Mouse (Mus musculus) bone marrow macrophage, adult 2 months (primary cell): ENCODE measurements around the gene Cep112. TPM values are rescaled to one million over a fixed set of nuclear protein-coding genes. Genes with fewer than 3 reads are reported as not detected.

ENCODE experiments used
- H3K27ac ChIP-seq: 2 replicates; pipeline ENCODE4 v1.5.1; 2012; ENCODE audit warnings: low read depth, low read length; ENCODE audit not compliant: insufficient read depth
- H3K4me1 ChIP-seq: 2 replicates; pipeline ENCODE4 v1.6.1; 2012; ENCODE audit warnings: low read length; ENCODE audit not compliant: control insufficient read depth, insufficient read depth
- H3K4me3 ChIP-seq: 2 replicates; pipeline ENCODE4 v1.5.1; 2012; ENCODE audit warnings: mild to moderate bottlenecking, low read length, moderate library complexity; ENCODE audit not compliant: insufficient read depth
- CTCF ChIP-seq: IDR thresholded peaks from 2 replicates; pipeline ENCODE4 v1.5.1; 2012; ENCODE audit warnings: low read depth, mild to moderate bottlenecking, low read length, moderate library complexity
- POLR2A ChIP-seq: IDR thresholded peaks from 2 replicates; pipeline ENCODE4 v1.6.1; 2012; ENCODE audit warnings: mild to moderate bottlenecking, low read depth, low read length, borderline replicate concordance
- polyA plus RNA-seq: library from polyadenylated mRNA; stranded (reverse); fragments of >200 nt; gene quantifications from 2 replicates; pipeline ENCODE4 v1.2.4, GENCODE M21; 2012; ENCODE audit not compliant: missing spikeins, insufficient read depth, insufficient read length

Cep112 gene
- polyA plus RNA-seq, 1 experiment, result 5.0 TPM

DNA sequence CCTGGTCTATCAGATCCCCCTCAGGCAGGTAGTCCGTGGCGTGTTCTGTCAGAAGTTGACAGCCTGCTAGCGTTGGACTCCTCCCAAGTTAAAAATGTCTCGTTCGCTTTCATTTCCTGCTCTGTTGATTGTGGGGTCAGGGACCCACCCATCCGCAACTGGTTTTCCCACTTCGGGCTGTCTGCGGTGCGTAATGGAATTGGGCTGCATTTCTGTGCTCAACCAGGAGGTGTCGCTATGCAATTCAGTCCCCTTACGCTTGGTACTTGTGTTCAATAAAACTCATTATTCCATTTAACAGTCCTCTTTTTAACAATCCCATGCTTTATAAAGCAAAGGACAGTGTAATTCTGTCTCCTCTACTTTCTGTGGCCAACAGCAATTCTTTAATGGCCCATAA, 464.1 kb downstream of the Cep112 start:
- Histone ChIP-seq H3K4me1 (no peaks in the 10 kb centered on the region), H3K4me3 (no peak overlapping the region), H3K27ac (no peak overlapping the region)
- peak; percentile 8; the same call in 1 of the 2 replicates for TF ChIP-seq CTCF
- TF ChIP-seq POLR2A, result no peak

DNA sequence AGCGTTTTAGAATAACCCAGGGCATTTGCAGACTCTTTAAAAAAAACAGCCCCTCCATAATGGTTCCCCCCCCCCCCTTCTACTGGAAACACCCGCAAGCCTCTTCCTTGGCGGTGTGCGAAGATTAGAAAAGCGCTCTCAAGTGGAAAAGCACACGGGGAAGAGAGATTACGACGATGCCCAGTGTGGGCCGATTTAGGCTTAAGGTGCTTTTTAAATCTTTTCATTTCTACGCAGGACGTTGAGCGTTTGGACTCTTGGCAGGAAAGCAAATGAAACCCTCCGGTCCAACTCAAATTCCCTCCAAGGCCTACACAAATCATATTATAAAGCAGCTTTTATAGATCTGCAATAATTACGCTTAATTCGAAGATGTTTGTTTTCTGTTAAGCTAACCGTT, 465.6 kb downstream of the Cep112 start:
- no peaks in the 10 kb centered on the region for H3K4me1 ChIP-seq
- TF ChIP-seq CTCF (no peak), POLR2A (no peak)
- H3K27ac ChIP-seq, result no peak overlapping the region
- no peak overlapping the region for H3K4me3 ChIP-seq

DNA sequence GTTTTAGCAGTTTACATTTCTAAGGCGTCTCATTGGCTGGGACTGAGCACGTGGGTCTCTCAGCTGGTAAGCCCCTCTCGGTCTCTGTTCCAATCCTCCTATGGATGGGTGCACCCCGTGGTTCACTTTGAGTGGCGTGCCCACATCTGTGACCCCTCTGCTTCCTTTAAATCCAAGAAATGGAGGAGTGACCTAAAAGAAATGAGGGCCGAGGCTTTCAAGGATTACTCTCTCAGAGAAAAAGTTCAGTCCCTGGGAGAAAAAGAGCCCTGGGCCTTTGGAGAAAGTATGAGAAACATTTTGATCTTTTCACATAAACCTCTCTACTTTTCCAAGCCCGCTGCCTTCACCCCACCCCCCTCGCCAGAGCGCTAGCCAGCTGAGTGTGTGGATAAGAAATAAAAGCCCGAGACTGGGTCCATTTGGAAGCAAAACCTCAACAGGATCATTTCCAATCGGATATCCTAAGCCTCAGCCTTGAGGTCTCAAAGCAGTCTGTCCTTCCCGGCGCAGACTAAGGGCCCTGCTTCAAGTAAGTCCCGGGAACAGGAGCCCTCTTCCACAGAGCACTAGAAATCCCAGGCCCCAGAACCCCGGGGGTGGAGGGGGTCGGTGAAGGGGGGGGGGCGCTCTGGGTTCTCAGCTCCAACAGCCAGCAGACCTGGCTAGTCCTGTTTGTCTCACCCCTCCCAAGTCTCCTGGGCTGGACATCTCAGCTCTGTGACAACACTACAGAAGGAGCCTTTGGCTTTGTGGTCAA, 466.3 kb downstream of the Cep112 start:
- Histone ChIP-seq H3K4me3 (no peak overlapping the region), H3K27ac (no peak overlapping the region), H3K4me1 (no peaks in the 10 kb centered on the region)
- TF ChIP-seq CTCF, result no peak
- no peak for TF ChIP-seq POLR2A

DNA sequence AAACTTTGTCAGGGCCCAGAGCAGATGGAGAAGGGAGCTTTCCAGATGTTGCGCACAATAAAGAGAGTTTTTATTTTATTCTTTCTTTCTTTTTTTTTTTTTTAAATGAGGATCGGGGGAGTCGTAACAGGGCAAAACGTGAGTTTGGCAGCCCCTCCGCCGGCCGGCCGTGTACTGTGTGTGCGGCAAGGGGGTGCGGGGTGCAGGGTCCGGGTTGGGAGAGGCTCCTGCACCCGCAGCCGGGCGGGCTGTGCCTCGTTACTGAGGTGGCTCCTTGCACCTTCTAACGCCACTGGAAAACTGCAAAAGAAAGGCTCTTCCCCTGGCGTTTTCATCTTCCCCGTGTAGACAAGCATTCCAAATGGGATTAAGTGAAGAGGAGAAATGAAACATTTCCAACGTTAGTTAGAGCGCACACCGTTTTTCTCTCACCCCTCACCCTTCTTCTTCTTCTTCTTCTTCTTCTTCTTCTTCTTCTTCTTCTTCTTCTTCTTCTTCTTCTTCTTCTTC, 466.9 kb downstream of the Cep112 start:
- Histone ChIP-seq H3K27ac (no peak overlapping the region), H3K4me1 (no peaks in the 10 kb centered on the region), H3K4me3 (no peak overlapping the region)
- TF ChIP-seq POLR2A, result no peak
- no peak for TF ChIP-seq CTCF

DNA sequence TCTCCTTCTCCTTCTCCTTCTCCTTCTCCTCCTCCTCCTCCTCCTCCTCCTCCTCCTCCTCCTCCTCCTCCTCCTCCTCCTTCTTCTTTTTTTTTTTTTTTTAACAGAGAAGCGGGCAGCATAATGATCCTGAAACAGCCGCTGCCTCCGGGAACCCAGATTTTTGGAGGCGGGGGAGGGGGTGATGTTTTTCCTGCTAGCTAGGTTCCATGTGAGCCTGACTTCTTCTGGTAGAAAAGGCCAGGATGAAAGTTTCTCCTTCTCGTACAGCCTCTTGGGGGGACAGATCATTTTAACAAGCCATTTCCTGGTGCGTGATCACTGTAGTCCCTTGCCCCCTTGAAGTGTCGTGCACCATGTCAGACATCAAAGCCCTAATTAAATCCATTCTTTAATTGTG, 467.4 kb downstream of the Cep112 start:
- no peak overlapping the region for H3K27ac ChIP-seq
- H3K4me3 ChIP-seq, result no peak overlapping the region
- no peaks in the 10 kb centered on the region for H3K4me1 ChIP-seq
- no peak for TF ChIP-seq CTCF
- no peak for TF ChIP-seq POLR2A

DNA sequence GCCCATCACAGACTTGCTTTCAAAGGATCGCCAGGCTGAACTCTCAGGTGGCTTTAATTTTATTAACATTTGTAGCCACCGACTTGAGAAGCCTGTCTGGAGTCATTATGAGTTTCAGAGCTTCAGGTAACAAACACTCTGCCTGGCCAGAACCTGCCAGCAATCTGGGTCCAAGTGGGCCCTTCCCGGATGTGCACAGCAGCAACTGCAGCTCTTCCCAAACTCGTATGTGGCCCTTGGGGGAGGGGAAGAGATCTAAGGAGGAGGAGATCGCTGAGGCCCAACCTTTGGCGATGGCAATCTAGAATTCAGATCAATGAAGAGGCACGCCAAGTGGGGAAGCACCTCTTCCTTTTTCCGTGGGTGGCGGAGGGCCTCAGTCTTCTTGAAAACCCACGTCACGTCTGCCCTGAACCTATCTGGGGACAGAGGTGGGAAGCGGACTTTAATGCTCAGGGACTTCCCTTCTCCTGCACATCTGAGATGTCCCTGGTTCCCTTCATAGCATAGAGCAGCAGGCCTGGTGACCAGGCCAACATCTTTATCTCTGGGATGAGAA, 468.3 kb downstream of the Cep112 start:
- H3K4me3 ChIP-seq, result no peak overlapping the region
- H3K4me1 ChIP-seq, result no peaks in the 10 kb centered on the region
- no peak overlapping the region for H3K27ac ChIP-seq
- no peak for TF ChIP-seq POLR2A
- no peak for TF ChIP-seq CTCF

DNA sequence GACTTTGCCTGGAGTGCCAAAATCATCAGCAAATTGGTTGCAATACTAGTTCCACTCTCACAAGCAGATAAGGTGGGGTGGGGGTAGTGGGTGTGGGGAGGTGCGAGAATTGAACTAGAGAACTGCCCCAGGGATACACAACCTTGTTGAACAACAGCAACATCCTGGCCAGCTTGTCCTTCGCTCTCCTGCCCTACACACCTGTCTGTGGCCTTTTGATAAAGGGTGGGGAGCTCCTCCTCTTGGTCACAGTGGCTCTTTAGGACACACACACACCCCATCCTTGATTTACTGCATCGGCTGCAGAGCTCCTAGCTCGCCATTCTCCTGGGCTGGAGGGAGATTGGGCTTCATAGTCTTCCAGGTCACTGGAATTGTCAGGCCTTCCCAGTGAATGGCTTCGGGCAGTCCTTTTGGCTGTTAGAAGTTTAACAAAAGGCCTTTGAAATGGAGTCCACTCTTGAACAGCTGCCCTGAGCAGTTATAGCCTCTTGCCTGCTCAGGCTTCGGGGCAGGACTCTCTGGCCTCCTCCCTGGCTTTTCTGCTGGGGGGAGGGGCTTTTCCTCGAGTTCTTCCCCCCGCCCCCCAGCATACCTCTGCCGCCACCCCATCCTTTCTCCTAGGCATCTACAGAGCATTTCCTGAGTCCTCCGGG, 469.0 kb downstream of the Cep112 start:
- Histone ChIP-seq H3K4me3 (no peak overlapping the region), H3K27ac (no peak overlapping the region), H3K4me1 (no peaks in the 10 kb centered on the region)
- TF ChIP-seq CTCF, result no peak
- TF ChIP-seq POLR2A, result no peak

DNA sequence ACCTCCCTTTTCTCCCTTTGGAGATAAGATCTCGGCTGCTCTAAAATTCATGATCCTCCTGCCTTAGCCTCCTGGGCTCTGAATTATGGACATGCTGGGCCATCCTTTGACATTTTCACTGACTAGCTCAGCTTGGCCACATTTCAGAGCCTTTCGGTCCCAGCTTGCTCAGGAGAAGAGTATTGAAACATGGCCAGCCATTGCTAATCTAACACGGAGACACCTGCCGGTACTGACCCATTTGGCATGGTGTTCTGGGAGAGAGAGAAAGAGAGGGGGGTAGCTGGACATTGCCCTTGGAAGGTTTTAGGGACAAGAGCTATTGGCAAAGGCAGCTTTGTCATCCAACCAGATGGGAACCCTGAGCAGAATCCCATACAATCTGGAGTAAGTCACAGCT, 472.0 kb downstream of the Cep112 start:
- Histone ChIP-seq H3K4me3 (no peak overlapping the region), H3K4me1 (no peaks in the 10 kb centered on the region), H3K27ac (no peak overlapping the region)
- no peak for TF ChIP-seq CTCF
- no peak for TF ChIP-seq POLR2A

DNA sequence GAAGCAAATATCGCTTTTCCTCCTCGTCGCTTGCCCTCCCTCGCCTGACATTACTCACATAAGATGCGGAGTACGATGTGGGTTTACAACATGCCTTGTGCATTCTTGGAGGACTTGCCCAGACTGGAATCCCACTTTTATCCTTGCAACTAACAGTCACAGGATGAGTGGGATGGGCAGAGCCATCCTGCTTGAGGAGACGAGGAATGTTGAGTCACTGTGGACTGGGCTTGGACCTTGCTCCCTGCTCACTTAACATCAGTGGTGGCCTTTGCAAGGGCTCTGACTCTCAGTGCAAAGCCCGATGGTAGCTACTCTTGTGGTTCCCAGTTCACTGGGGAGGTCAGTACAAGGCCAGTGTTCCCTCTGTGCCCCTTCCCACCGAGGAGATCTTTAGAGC, 473.1 kb downstream of the Cep112 start:
- no peaks in the 10 kb centered on the region for H3K4me1 ChIP-seq
- TF ChIP-seq POLR2A (no peak), CTCF (no peak)
- no peak overlapping the region for H3K4me3 ChIP-seq
- H3K27ac ChIP-seq, result no peak overlapping the region

DNA sequence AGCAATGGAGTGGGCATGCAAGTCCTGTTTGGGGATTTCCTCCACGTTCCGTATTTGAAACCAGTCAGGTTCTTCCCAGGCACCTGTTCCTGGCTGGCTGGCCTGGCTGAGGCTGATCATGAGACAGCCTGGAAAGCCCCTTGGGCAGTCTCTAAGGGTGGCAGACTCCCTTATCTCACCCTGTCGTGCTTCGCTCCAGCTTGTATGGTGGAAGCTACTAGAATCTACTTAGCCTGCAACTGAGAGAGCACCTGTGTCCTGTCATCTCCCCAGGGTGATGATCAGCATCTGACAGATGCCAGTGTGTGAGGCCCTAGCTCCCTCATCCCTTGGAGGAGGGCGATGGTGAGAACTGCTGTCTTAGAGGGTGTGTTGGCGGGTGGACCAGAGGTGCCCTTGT, 473.5 kb downstream of the Cep112 start:
- no peaks in the 10 kb centered on the region for H3K4me1 ChIP-seq
- H3K4me3 ChIP-seq, result no peak overlapping the region
- no peak overlapping the region for H3K27ac ChIP-seq
- TF ChIP-seq POLR2A, result no peak
- TF ChIP-seq CTCF, result no peak
